Mouse (Mus musculus) bone marrow macrophage, adult 2 months (primary cell): ENCODE measurements around the gene Rit1. TPM values are rescaled to one million over a fixed set of nuclear protein-coding genes. Genes with fewer than 3 reads are reported as not detected.
A peak's percentile ranks its signal among the peaks of the same experiment; 100 is the strongest.
"Not testable (repeated sequence)": the region's sequence is repeated elsewhere in the genome, so short reads cannot be mapped to it uniquely, and the experiment has no call there.

Experiments used
- H3K27ac ChIP-seq: 2 replicates; pipeline ENCODE4 v1.5.1; 2012; ENCODE audit warnings: low read depth, low read length; ENCODE audit not compliant: insufficient read depth
- H3K4me1 ChIP-seq: 2 replicates; pipeline ENCODE4 v1.6.1; 2012; ENCODE audit warnings: low read length; ENCODE audit not compliant: control insufficient read depth, insufficient read depth
- H3K4me3 ChIP-seq: 2 replicates; pipeline ENCODE4 v1.5.1; 2012; ENCODE audit warnings: mild to moderate bottlenecking, low read length, moderate library complexity; ENCODE audit not compliant: insufficient read depth
- CTCF ChIP-seq: IDR thresholded peaks from 2 replicates; pipeline ENCODE4 v1.5.1; 2012; ENCODE audit warnings: low read depth, mild to moderate bottlenecking, low read length, moderate library complexity
- POLR2A ChIP-seq: IDR thresholded peaks from 2 replicates; pipeline ENCODE4 v1.6.1; 2012; ENCODE audit warnings: mild to moderate bottlenecking, low read depth, low read length, borderline replicate concordance
- polyA plus RNA-seq: library from polyadenylated mRNA; stranded (reverse); fragments of >200 nt; gene quantifications from 2 replicates; pipeline ENCODE4 v1.2.4, GENCODE M21; 2012; ENCODE audit not compliant: missing spikeins, insufficient read depth, insufficient read length

Rit1 gene
- polyA plus RNA-seq, 1 experiment, result 100 TPM

- TF ChIP-seq POLR2A, result no peak
- no peak for TF ChIP-seq CTCF
- Histone ChIP-seq H3K4me1 (peaks cover 6% of the 10 kb centered on the region), H3K27ac (no peak overlapping the region), H3K4me3 (no peak overlapping the region)
These were observed 18.6 kb upstream of the Rit1 start for GRCm38 (mm10) chr3:88698051-88698450.

GRCm38 (mm10) chr3:88698834-88699233 is 17.8 kb upstream of the Rit1 start:
- no peak overlapping the region for H3K27ac ChIP-seq
- peaks cover 6% of the 10 kb centered on the region for H3K4me1 ChIP-seq
- no peak for TF ChIP-seq CTCF
- H3K4me3 ChIP-seq, result no peak overlapping the region

DNA sequence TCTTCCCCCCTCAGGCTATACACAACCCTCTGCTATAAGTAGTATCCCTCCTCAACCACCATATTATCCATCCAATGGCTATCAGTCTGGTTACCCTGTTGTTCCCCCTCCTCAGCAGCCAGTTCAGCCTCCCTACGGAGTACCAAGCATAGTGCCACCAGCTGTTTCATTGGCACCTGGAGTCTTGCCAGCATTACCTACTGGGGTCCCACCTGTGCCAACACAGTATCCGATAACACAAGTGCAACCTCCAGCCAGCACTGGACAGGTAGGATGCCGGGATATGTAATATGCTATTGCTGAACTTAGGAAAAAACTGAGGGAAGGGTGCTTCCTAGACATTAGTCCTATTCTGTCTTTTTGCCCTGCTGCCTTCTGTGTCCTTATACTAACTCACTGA is 16.4 kb upstream of the Rit1 start:
- TF ChIP-seq CTCF (no peak), POLR2A (no peak)
- no peaks in the 10 kb centered on the region for H3K4me1 ChIP-seq
- no peak overlapping the region for H3K27ac ChIP-seq
- no peak overlapping the region for H3K4me3 ChIP-seq

- no peak overlapping the region for H3K4me3 ChIP-seq
- no peaks in the 10 kb centered on the region for H3K4me1 ChIP-seq
- no peak for TF ChIP-seq CTCF
- no peak for TF ChIP-seq POLR2A
- no peak overlapping the region for H3K27ac ChIP-seq
These were observed 15.4 kb upstream of the Rit1 start for GRCm38 (mm10) chr3:88701222-88701621.

- TF ChIP-seq POLR2A, result no peak
- TF ChIP-seq CTCF, result no peak
- no peak overlapping the region for H3K27ac ChIP-seq
These were observed 2.9 kb upstream of the Rit1 start for GRCm38 (mm10) chr3:88713709-88714108.

GRCm38 (mm10) chr3:88714725-88715124 is 1.9 kb upstream of the Rit1 start:
- no peak overlapping the region for H3K27ac ChIP-seq
- no peak for TF ChIP-seq CTCF
- TF ChIP-seq POLR2A, result no peak
- no peak overlapping the region for H3K4me3 ChIP-seq
- H3K4me1 ChIP-seq, result peaks cover 15% of the 10 kb centered on the region

More at GRCm38 (mm10) chr3:88713709-88714108, 2.9 kb upstream of the Rit1 start:
- Histone ChIP-seq H3K4me3 (no peak overlapping the region), H3K4me1 (peaks cover 8% of the 10 kb centered on the region)

- H3K4me3 ChIP-seq, H3K27ac ChIP-seq: not testable (repeated sequence)
- H3K4me1 ChIP-seq, result peaks cover 22% of the 10 kb centered on the region
These were observed 922 bp upstream of the Rit1 start for GRCm38 (mm10) chr3:88715716-88716115.

DNA sequence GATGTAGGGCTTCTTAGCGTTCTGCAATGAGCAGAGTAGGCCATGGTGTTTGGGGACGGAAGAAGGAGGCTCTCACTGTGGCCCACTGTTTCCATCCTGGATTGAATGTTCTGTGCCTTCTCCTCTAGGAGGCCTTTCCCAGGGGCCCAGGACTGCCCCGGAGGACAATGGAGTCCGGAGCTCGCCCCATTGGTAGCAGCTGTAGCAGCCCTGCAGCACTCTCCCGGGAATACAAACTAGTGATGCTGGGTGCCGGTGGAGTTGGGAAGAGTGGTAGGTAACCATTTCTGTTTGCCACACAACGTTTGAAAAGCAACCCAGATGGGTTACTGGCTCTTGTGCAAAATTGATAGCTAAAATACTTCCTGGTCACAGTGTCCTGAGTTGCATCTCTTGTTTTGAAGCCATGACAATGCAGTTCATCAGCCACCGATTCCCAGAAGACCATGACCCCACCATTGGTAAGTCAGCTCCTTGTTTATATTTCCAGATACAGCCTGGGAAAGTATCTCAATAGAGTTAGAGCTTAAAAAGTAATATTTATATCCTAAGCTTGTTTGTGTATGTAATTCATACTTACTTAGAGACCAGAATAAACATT is 660 bp downstream of the Rit1 start:
- peak overlapping the region; percentile 58 for H3K27ac ChIP-seq
- H3K4me1 ChIP-seq, result peaks cover 24% of the 10 kb centered on the region
- TF ChIP-seq CTCF (no peak), POLR2A (no peak)
- H3K4me3 ChIP-seq, result peak overlapping the region; percentile 85

DNA sequence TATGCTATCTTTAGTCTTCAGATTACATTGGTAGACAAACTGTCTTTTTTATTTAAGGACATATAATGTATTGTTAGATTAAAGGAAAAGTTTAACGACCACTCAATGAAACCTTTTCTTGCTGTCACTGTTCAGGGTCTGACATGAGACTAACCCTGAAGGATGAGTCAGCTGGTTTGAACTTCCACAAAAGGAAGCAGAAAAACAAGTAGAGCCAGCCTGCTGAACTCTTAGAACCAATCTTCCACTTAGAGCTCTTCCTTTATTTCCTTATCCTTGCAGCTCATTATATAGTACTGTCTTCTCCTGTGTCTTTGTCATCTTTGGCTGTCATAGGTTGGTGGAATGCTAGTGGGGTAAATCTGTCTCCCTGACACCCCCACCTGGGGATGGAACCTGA is 1.2 kb downstream of the Rit1 start:
- TF ChIP-seq POLR2A, result no peak
- no peak for TF ChIP-seq CTCF
- Histone ChIP-seq H3K27ac (peak overlapping the region; percentile 75), H3K4me3 (peak overlapping the region; percentile 57), H3K4me1 (peaks cover 24% of the 10 kb centered on the region)

GRCm38 (mm10) chr3:88719098-88719497 is 2.5 kb downstream of the Rit1 start:
- no peak for TF ChIP-seq CTCF
- TF ChIP-seq POLR2A, result no peak
- Histone ChIP-seq H3K4me3 (no peak overlapping the region), H3K27ac (no peak overlapping the region), H3K4me1 (peaks cover 24% of the 10 kb centered on the region)

GRCm38 (mm10) chr3:88736556-88736955 is 19.9 kb downstream of the Rit1 start:
- Histone ChIP-seq H3K27ac (no peak overlapping the region), H3K4me1 (no peaks in the 10 kb centered on the region), H3K4me3 (no peak overlapping the region)
- TF ChIP-seq CTCF (no peak), POLR2A (no peak)
